Mouse (Mus musculus): ENCODE results near the gene Inpp5a. TPM values are rescaled to one million over a fixed set of nuclear protein-coding genes. Genes with fewer than 3 reads are reported as not detected.

Inpp5a gene
- total RNA-seq, 2 experiments from 2014 or later = 41.2 to 43.2 TPM

DNA sequence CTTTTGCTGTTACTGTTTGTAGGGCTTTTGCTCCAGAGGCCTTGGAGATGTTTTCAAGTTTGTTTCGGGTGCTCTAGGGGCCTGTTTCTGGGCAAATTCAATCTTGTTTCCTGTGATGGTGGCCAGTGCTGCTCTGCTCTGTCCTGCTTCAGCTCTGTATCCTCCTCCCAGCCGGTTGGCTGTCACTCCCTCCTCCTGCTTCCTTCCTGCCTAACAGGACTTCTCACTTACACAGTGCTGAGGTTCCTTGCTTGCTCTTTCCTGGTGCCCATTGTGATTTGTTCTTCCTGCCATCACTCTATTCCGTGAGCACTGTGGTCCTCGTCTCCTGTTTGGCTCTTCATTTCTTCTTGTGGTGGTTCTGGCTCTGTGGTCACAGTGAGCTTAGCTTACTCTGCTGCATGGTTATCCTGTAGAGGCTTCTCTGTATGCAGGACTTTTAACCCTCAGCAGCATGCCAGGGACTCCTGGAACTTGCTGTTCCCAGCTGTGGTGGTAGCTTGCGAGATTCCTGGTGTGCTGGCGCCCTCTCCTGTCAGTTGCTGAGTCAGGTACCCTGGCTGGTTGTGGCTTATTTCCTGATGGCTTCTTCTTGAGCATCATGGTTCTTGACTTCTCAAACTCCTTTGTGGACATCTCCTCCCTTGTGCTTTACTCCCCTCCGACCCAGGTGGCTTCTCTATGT, 84.1 kb downstream of the Inpp5a start:
- peak; percentile 86 to 89 for DNase-seq (ENCODE audit: low spot score in 2 of 2)

DNA sequence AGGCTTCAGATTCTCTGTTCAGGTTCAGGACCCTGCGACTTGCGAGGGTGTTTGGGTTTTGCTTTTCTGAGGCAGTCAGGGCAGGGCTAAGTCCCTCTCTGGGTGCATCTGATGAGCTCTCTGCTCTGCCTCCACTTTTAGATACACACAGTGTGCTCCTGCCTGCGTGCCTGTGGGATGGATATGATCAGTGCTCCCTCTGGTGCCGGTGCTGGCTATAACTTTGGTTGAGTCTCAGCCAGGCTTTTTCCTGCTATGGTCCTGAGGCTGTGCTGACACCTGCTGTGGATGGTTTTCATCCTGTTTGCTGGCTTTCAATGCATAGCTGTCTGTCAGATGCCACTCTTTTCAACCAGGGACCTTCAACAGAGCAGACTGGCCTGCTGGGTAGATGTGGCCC, 87.0 kb downstream of the Inpp5a start:
- peak in 1 of 2 experiments; percentile 38 for DNase-seq (ENCODE audit: low spot score in 2 of 2)

DNA sequence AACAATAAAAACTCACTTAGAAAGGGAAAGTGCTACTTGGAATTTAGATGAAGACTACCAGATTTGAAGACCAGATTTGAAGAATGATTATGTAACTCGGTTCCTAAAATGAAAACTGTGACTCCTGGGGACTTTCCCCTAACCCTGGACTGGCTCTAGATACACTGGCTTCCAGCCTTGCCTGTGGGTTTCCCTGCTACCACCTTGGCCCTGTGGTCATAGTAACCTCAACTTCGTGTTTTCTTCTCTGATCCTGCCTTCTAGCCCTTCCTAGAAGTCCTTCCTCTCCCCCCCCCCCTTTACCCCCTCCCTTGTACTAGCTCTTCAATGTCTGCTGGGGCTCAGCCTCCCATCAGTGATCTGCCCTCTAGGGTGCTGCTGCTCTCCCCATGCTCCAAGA, 87.8 kb downstream of the Inpp5a start:
- no peak for DNase-seq (ENCODE audit: low spot score in 2 of 2)

DNA sequence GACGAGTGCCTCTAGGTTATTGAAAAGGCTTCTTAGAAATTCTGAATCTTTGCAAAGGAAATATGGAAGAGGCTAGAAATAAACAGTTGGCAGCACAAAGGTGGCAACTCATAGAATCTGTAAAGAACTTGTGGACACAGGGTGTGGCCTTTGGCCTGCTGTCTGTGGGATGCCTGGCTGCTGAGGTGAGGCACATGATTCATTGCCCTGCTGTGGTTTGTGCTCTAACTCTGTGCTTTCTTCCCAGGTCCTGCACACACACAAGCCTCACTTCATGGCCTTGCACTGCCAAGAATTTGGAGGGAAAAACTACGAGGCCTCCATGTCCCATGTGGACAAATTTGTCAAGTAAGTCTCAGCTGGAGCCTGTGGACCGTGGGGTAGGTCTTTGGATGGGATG, 88.8 kb downstream of the Inpp5a start:
- no peak for DNase-seq (ENCODE audit: low spot score in 2 of 2)

DNA sequence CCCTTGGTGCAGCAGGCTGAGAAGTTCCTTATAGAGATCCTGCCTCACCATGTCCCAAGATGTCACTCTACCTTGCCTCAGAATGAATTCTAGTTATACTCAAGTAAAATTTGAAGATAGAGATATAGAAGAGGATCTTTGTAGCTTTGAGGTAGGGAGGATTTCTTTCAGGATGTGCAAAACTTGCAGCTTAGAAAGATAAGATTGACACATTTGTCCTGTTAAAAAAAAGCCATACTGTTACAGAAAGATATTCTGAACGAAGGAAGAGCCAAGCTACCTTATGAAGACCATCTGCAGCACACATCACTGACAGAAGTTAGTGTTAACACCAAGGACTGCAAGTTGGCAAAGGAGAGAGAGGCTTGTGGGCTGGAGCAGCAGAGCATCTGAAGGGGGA, 90.2 kb downstream of the Inpp5a start:
- DNase-seq (ENCODE audit: low spot score in 2 of 2) = no peak

DNA sequence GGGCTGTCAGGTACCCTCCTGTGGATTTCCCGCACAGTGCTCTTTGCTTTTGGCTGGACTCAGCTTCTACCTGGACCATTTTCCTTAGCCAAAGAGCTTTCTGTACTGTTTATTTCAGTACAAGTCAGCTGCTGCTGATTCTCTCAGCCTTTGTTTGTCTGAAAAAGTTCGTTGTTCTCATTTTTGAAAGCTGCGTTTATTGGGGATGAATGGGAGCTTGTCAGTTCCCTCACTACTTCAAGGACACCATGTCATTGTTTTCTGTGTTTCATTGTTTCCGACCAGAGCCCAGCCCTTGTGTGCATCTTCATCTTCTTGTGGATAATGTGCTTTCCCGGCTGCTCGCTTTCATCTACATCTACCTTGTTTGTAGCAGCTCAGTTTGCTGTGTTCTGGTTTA, 90.7 kb downstream of the Inpp5a start:
- DNase-seq (ENCODE audit: low spot score in 2 of 2) = no peak

DNA sequence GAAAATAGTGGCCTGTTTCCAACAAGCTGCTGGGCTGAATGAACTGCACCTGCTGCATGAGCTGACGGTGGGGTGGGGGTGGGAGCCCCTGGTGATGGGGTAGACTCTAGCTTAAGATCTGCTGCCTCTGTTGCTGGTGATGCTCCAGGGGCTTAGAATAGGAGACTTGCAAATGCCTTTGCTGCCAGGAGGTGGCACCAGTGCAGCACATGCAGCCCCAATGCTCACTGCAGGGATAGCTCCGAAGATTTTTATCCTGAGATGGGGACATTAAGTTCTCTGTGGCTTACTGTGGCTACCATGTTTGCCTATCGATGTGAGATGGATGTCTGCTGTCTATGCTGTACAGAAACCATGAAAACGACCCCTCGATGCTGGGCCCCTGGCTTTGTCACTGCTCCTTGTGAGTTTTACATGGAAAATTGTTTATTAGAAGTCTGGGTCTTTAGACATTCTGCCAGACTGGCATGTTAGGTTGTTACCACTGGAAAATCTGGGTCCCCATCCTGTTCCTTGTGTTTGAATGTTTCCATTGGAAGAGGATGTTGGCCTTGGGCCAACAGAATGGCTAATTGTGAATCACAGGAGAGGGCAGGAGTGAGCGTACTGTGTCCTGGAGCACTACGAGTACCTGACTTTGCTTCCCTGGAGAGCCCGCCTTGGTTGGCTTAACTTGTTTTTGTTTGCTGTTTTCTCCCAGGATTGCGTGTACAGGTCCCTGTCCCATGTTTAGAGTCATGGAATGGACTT, 95.5 kb downstream of the Inpp5a start:
- DNase-seq (ENCODE audit: low spot score in 2 of 2) = peak; percentile 67 to 75

DNA sequence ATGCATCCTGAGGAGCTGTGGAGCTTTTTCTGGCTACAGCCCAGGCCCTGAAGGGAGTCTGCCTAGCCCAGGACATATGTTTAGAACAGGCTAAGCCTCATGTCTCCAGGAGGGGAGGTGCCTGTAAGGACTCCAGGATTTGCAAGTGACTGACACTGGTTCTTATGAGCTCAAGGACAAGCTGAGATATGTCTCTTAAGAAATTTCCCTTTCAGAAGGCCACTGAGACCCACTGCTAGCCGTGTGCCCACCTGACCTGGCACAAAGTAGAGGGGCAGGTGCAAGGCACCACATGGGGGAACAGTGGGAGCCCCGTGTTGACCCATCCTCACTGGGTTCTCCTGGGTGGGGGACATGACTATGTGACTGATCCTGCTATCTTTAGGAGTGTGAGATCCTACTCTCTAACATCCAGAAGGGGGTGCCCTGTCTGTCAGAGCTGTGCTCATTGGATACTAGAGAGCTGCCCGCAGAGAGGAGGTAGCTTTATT, 100.9 kb downstream of the Inpp5a start:
- DNase-seq (ENCODE audit: low spot score in 2 of 2) = no peak

DNA sequence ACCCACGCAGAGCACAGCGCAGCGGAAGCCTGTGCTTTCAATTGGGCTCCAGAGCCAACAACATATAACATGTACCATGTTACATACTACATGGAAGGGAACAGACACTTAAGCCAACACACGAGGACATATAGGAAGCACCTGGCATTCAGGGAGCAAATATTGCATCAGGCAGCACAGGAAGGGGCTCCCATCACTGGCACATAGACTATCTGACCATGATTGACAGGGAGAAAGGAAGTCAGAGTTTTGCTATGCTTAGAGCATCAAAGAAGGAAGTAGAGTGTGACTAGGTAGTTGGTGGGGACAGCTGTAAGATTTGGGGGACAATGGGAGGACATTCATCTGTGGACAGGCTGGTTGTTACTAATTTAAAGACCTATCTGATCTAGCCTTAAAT, 103.4 kb downstream of the Inpp5a start:
- no peak for DNase-seq (ENCODE audit: low spot score in 2 of 2)

DNA sequence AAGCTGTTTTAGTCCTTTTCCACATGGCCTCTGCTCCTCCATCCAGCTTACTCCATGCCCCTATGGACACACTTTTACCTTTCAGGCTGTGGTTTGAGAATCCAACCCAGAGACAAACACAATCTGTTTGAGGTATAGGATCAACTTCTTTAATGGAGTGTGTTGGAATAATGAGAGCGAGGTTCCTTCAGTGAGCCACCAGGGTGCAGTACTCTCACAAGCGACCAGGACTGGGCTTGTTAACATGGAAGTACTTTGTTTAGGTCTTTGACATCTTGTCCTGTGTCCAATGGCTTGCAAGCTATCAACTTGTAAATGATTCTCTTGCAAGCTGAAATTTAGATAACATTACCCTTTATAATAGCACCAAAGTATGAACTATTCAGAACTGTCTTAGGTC, 104.0 kb downstream of the Inpp5a start:
- DNase-seq (ENCODE audit: low spot score in 2 of 2) = no peak

DNA sequence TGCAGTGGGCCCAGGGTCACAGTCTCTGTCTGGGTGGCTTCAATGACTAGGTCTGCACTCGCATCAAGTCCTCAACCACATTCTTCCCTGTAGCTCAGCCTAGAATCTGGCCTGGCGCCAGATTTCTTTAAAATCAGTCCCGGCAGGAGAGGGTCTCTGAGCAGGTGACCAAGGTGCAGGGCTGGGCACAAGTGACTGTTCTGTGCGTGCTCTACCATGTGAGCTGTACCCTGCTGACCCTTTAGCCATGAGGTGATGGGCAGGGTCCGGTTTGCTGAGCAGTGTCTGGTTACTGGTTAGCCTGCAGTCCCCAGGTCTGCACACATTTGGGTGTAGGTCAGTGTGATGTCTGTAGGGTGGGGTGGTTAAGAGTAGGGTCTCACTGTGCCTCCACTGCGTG, 106.9 kb downstream of the Inpp5a start:
- DNase-seq (ENCODE audit: low spot score in 2 of 2) = no peak

DNA sequence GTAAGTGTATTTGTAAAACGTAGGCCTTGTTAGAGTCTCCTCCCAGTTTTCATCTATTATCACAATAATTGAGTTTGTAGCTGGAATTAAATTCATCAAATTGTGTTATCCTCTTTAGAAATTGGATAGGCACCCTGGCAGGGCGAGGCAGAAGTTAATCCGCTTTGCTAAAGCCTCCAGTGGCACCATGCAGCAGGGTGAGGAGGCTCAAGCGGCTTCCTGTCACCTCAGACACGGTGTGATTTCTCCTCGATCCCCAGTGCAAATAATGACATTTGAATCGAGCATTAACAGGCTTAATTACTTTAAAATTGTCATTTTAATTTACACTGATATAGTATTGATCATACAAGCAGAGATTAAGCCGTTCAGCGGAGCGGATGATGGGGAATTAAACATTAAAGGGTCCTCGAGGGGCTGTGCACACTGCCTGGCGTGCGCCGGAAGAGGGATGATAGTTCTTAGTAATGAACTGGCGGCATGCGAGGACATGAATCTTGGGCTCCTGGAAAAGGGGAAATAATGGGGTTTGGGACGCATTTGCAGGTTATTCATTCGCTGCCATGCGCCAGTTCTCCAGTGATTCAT, 109.2 kb downstream of the Inpp5a start:
- DNase-seq (ENCODE audit: low spot score in 2 of 2) = no peak

DNA sequence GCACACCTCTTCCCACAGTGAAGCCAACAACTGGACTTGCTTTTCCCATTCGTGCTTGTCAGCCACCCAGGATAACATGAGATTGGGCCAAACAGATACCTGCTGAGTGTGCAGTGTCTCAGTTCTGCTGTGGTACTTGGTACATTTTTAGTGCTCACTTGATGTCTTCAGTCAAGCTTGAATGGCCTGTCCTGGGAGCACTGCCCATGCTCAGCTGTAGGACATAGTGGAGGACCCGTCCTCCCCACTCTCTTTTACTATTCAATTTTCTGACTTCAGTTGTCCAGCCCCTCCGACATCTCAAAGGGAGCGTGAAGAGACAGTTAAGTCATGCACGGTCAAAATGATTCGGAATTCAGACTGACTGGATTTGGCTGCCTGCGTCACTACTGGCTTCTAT, 115.2 kb downstream of the Inpp5a start:
- DNase-seq (ENCODE audit: low spot score in 2 of 2) = no peak

DNA sequence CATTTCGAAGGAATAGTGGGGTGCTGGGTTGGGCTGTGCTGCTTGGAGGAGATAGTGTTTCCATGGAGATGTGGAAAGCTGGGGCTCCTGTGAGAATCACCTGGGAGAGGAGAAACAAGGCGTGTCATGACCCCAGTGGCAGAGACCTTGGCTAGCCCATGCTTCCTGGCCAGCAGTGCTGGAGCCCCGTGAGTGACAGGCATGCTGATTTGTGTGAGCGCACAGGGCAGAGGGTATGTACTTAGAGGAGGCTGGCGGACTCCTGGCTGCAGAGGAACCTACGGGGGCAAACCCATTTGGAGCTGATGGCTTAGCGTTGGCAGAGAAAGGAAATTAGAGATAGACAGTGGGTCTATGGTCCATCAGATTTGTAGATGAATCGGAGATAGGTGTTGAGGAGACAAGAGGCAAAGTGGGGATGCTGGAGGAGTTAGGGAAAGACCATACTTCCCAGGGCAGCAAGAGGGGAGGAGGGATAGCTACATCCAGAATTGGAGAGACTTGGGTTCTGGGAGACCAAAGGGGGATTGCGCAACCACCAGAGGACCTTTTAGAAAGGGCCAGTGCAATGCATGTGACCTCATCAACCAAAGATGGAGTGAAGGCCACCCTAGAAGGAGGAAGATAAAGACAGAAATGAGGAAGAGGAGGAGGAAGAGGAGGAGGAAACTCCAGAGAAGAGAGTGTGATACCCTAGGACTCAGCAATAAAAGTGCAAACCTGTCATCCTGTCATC, 117.9 kb downstream of the Inpp5a start:
- DNase-seq (ENCODE audit: low spot score in 2 of 2) = no peak

DNA sequence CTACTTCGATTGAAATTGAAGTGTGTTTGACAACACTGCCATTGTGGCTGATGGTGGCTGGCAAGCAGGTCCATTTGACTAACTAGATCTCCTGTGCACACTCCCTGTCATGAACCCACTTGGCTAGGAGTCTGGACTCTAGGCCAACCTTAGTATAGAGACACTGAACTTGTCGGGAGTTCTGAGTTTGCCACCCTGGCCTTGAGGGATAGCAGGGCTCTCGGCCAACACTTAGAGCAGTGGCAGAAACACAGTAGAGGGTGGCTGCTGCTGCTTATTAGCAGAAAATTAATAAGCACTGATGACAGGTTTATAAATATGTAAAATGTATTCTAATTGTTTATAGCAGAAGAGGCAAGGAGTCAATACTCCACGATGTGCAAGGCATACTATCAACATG, 120.0 kb downstream of the Inpp5a start:
- DNase-seq (ENCODE audit: low spot score in 2 of 2) = no peak

DNA sequence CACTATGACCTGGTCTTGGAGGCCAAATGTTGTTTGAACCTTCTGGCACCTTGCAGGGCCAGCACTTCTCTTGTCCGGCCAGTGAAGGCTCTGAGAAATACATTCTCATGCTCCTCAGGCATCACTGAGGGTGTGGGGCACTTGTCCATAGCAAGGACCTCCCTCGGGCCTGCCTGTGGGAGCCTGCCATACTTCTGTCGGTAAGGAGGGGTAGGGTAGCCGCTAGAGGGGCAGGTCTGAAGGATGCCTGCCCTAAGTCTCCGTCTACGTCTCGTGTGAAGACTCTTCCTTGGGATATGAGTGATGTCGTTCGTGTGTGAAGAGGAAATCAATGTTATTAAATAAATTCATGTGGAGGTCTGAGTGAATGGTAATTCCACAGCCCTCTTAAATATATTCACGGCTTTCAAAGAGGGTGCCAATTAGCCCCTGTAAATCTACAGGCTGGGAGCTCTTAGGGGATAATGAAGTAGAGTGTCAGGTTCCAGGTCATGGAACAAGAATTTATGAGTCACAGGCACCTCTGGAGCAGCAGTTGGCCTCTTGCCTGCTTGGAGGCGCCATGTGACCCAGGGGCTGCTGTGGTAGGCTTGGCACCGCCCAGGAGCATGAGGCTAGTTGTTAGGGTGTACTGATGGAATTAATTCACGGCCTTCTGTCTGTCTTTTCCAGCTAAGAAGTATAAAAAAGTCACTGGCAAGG, 127.2 kb downstream of the Inpp5a start:
- no peak for DNase-seq (ENCODE audit: low spot score in 2 of 2)

DNA sequence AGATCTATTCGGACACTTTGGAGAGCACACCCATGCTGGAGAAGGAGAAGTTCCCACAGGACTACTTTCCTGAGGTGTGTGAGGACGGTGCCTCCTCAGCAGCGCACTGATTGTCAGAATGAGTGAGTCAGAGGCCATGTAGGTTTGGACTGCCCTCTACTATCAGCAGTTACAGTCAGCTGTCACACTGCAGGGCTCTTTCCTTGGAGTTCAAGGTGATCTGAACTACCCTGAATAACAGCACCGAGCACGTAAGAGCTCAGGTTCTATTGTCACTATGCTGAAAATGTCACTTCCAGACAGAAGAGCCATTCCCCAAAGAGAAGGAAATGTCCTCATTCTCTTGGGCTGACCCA, 127.7 kb downstream of the Inpp5a start:
- no peak for DNase-seq (ENCODE audit: low spot score in 2 of 2)

DNA sequence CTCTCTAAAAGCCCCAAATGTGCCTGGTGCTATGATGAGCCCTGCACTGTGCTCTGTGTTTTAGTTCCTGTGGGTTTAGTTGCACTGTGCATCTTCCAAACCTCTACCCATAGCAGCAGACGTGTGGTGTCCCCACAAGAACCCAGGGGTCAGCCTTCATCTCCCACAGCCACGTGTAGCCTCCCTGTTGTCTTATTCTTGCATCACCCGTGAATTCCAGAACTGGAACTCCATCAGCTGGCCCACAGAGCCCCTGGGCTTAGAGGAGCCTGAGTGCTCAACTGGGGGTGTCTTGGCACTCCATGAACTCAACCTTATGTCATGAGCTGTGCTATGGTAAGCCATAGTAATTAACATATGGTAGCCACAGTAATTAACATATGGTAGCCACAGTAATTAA, 129.4 kb downstream of the Inpp5a start:
- no peak for DNase-seq (ENCODE audit: low spot score in 2 of 2)

DNA sequence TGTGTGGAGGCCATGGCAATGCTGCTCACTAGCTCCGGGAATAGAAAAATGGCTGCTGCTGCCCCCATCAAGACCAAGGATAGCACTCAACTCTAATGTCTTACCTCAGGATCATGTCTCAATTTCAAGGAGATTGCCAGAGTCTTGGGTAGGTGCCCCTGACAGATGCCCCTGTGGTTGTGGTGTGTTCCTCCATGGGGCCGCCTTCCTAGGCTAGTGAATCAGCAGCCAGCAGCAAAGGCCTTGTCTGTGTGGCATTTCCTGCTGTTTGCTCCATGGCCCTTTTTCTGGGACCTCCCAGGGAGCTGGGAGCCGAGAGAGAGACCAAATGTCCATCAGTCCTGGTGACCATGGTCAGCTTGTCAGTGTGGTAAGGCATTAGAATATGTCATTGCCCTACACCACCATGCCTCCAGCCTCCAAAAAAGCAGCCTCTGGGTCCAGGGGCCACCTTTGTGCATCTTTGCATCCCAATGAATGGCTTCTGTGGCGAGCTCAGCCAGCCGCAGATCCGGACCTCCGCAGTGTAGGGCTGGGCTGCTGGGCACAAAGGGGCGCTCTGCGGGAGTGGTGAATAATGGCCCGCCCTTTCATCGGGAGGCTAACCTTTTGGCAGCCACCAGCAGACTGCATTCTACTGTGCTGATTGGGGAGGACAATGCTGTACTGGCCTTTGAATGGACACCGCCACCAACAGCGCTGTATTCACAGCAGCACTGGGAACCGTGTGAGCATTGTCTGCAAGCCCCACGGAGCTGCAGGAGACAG, 139.6 kb downstream of the Inpp5a start:
- DNase-seq (ENCODE audit: low spot score in 2 of 2) = peak in 1 of 2 experiments; percentile 27

DNA sequence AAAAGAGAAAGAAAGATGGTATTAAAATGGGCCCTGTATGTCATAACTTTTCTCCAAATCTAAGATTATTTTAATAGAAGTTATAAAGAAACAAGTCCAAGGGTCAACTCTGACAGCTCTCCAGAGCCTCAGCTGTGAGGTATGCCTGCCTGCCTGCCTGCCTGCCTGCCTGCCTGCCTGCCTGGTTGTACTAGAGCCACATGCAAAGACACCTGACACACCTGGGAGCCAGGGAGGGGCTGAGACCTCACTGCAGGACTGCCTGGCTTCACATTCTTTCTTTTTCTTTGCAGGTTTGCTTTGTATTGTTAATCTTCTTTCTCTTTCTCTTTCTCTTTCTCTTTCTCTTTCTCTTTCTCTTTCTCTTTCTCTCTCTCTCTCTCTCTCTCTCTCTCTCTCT, 140.3 kb downstream of the Inpp5a start:
- no peak for DNase-seq (ENCODE audit: low spot score in 2 of 2)
